Mouse (Mus musculus): ENCODE results near the gene Tcf19. TPM values are rescaled to one million over a fixed set of nuclear protein-coding genes. Genes with fewer than 3 reads are reported as not detected.
A peak's percentile ranks its signal among the peaks of the same experiment; 100 is the strongest.
"Not testable (repeated sequence)": the region's sequence is repeated elsewhere in the genome, so short reads cannot be mapped to it uniquely, and the experiment has no call there.

Tcf19 gene
- polyA plus RNA-seq, 1 experiment from 2014 or later, result 42.2 TPM

DNA sequence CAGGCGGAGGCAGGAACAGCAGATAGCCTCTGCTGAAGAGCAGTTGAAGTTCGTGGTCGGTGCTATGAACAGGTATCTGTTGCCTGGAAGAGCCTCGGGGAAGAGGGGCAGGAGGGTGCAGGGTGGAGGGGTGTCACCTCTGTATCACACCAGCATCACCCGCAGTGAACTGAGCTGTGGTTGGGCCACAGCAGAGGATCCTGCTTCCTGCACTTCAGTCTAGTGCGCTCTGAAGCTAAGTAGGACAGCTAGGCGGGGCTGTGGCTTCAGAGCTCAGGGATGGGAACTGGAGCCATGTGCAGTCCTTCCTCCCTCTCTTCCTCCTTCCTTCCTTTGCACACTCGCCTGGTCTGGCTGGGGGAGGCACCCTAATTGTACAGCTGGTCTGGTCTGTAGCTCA, 10.0 kb upstream of the Tcf19 start:
- 40% methylated on average over 8 of the region's 8 CpGs for WGBS (ENCODE audit: insufficient replicate concordance)
- peaks cover 84% of the 10 kb centered on the region for H3K36me3 ChIP-seq
- no peak overlapping the region for H3K27ac ChIP-seq
- H3K4me2 ChIP-seq, result no peak overlapping the region
- H3K4me3 ChIP-seq, result no peak overlapping the region
- no peaks in the 10 kb centered on the region for H3K4me1 ChIP-seq
- no peak overlapping the region for H3K9ac ChIP-seq
- ATAC-seq, result no peak
- H3K9me3 ChIP-seq (replicated peaks), result no peaks in the 10 kb centered on the region
- H3K27me3 ChIP-seq (replicated peaks), result no peaks in the 10 kb centered on the region

DNA sequence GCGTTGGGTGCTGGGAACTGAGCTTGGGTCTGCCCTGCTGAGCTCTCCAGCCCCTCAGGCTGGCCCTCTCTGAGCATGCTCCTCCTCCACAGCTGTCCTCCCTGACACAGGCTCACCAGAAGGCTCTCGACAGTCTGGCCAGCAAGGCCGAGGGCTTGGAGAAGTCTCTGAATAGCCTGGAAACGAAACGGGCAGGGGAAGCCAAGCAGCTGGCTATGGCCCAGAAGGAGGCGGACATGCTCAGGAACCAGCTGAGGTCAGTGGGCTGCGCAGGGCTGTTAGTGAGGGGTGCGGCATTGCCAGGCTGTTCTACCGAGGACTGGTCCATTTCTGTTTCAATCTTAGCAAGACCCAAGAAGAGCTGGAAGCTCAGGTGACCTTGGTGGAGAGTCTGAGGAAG, 7.7 kb upstream of the Tcf19 start:
- peaks cover 84% of the 10 kb centered on the region for H3K36me3 ChIP-seq
- 80% methylated on average over 9 of the region's 9 CpGs for WGBS (ENCODE audit: insufficient replicate concordance)
- ATAC-seq, result no peak

DNA sequence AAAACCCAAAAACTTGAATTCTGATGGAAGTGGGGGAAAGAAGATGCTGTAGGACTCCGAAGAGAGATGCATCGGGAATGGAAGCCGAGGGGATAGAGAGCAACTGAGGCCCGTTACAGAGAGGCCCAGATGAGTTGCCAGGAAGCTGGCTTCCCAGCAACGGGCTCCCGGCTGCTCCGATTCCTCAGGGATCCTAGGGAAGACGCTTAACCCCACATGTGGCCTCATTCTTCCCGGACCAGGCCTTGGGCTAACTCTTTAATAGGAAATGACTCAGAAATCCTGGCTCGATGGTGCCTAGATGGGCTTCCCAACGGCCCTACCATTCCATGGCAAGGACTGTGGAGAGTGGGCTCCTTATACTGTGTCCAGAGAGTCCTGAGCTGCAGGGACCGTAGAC, 902 bp upstream of the Tcf19 start:
- Histone ChIP-seq H3K27me3 (replicated peaks) (no peaks in the 10 kb centered on the region), H3K4me3 (peak overlapping the region; percentile 73), H3K9me3 (replicated peaks) (no peaks in the 10 kb centered on the region), H3K36me3 (peaks cover 50% of the 10 kb centered on the region), H3K9ac (peak overlapping the region; percentile 78), H3K27ac (peak overlapping the region; percentile 81), H3K4me2 (peak overlapping the region; percentile 90), H3K4me1 (peaks cover 37% of the 10 kb centered on the region)
- 16% methylated on average over 12 of the region's 12 CpGs for WGBS (ENCODE audit: insufficient replicate concordance)
- ATAC-seq, result no peak

More for the DNA sequence above, 7.7 kb upstream of the Tcf19 start:
- no peak overlapping the region for H3K4me3 ChIP-seq
- H3K27me3 ChIP-seq (replicated peaks), result no peaks in the 10 kb centered on the region
- no peak overlapping the region for H3K4me2 ChIP-seq
- no peaks in the 10 kb centered on the region for H3K9me3 ChIP-seq (replicated peaks)
- no peak overlapping the region for H3K27ac ChIP-seq
- H3K9ac ChIP-seq, result no peak overlapping the region
- no peaks in the 10 kb centered on the region for H3K4me1 ChIP-seq

DNA sequence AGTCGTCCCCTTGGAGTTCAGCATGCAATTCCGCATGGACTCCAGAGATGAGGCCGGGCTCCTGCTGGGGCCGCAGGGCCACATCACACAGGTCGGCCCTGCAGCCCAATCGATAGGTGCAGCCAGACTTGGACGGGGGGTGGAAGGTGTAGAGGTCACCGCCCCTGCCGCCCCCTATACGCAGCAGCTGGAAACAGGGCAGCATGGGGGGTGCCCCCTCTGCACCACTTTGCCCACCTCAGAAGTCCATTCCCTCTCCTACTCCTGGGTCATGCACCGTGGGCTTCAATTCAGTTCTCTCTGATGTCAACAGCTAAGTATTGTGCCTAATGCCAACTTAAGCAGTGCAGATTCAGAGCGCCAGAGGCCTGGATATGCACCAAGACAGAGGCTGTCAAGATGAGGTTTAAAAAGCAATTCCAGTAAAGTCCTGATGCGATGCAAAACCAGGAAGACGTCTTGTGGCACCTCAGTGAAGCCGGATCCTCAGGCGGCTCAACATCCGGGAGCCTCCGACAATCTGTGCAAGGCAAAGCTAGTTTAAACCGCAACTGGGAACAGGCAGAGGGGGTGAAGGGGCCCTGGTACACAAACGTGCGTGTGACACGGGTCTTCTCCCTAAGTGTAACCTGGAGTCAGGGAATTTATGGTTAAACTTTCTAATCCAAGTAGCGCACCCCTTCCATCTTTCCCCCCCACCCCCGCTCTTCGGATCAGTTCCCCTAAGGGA, 548 bp downstream of the Tcf19 start:
- Histone ChIP-seq H3K9ac (peak overlapping the region; percentile 79), H3K4me2 (peak overlapping the region; percentile 90), H3K9me3 (replicated peaks) (no peaks in the 10 kb centered on the region), H3K4me1 (peaks cover 37% of the 10 kb centered on the region), H3K36me3 (peaks cover 44% of the 10 kb centered on the region), H3K27ac (peak overlapping the region; percentile 18; the same call in 1 of the 2 replicates), H3K4me3 (peak overlapping the region; percentile 73), H3K27me3 (replicated peaks) (no peaks in the 10 kb centered on the region)
- no peak for ATAC-seq
- WGBS (ENCODE audit: insufficient replicate concordance), result 11% methylated on average over 25 of the region's 25 CpGs

DNA sequence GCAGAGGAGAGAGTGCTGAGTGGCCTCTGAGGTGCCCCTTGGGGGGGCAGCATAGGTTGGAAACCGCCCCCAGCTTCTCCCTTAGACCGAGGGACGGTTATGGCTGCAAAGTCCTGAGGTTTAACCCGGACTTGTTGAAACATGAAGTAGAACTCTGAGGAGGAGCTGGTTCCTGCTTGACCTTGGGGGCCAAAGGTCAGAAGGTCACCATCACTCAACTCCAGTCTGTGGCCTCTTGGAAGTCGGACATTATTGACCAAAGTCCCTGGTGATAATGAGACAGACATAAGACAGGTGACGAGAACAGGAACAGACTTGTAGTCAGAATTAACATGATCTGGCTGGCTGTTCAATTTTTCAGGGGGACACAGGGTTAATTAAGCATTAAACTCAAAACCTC, 1.9 kb downstream of the Tcf19 start:
- no peak overlapping the region for H3K27ac ChIP-seq

DNA sequence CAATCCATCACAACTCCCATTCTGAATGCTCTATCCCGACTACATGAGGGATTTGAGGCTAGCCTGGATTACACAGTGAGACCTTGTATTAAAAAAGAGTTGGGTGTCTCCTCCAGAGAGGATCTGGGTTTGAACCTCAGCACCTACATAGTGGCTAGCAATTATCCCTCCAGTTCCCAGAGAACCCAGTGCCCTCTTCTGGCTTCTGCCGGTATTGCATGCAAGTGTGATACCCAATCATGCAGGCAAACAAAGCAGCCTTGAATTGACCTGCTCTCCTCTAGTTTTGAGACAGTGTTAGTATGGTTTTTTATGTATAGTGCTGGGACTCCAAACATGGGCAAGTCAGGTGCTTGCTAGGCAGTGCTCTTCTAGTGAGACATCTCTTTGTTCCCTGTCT, 2.7 kb downstream of the Tcf19 start:
- Histone ChIP-seq H3K4me2 (peak overlapping the region; percentile 90), H3K9me3 (replicated peaks) (no peaks in the 10 kb centered on the region), H3K27ac (no peak overlapping the region), H3K4me1 (peaks cover 37% of the 10 kb centered on the region), H3K9ac (0 out of 2 replicates have a peak overlapping the region, but pooled peaks have one; percentile 79), H3K27me3 (replicated peaks) (peaks cover 13% of the 10 kb centered on the region), H3K4me3 (0 out of 2 replicates have a peak overlapping the region, but pooled peaks have one; percentile 73), H3K36me3 (peaks cover 34% of the 10 kb centered on the region)
- no peak for ATAC-seq
- 4% methylated on average over 2 of the region's 2 CpGs for WGBS (ENCODE audit: insufficient replicate concordance)

More for the DNA sequence above, 1.9 kb downstream of the Tcf19 start:
- Histone ChIP-seq H3K36me3 (peaks cover 36% of the 10 kb centered on the region), H3K9me3 (replicated peaks) (no peaks in the 10 kb centered on the region), H3K4me1 (peaks cover 37% of the 10 kb centered on the region), H3K27me3 (replicated peaks) (peaks cover 4% of the 10 kb centered on the region), H3K4me2 (peak overlapping the region; percentile 90), H3K4me3 (peak overlapping the region; percentile 73), H3K9ac (peak overlapping the region; percentile 79)
- 66% methylated on average over 6 of the region's 6 CpGs for WGBS (ENCODE audit: insufficient replicate concordance)
- ATAC-seq, result no peak

DNA sequence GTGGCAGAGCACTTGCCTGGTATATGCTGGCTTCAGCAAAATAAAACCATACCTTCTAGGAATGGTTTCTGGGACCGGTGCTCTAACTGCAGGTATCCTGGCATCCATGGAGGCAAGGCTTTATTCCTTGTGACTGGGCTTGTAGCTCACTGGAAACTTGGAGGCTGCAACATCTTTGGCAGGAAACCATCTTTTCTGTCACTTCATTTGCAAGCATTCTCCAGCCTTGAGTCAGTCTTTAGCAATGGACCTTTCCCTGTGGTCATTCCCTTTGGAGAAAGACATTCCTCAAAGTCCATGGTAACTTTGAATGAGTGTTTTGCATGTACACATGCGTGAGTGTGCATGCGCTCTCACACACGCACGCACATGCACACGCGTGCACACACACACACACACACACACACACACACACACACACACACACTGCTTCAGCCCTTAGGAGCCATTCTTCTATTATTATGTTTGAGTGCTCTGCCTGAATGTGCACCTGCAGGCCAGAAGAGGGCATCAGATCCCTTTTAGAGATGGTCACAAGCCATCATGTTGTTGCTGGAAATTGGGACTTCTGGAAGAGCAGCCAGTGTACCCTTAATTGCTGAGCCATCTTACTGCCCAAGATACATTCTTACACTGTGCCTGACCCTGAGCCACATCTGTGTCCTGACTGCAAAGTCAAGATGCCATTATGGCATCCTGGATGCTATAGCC, 3.6 kb downstream of the Tcf19 start:
- Histone ChIP-seq H3K36me3 (peaks cover 34% of the 10 kb centered on the region), H3K4me1 (peaks cover 30% of the 10 kb centered on the region), H3K27me3 (replicated peaks) (peaks cover 21% of the 10 kb centered on the region), H3K9ac (no peak overlapping the region), H3K4me3 (no peak overlapping the region), H3K9me3 (replicated peaks) (no peaks in the 10 kb centered on the region), H3K27ac (no peak overlapping the region), H3K4me2 (no peak overlapping the region)
- no peak for ATAC-seq
- 83% methylated on average over 7 of the region's 7 CpGs for WGBS (ENCODE audit: insufficient replicate concordance)

DNA sequence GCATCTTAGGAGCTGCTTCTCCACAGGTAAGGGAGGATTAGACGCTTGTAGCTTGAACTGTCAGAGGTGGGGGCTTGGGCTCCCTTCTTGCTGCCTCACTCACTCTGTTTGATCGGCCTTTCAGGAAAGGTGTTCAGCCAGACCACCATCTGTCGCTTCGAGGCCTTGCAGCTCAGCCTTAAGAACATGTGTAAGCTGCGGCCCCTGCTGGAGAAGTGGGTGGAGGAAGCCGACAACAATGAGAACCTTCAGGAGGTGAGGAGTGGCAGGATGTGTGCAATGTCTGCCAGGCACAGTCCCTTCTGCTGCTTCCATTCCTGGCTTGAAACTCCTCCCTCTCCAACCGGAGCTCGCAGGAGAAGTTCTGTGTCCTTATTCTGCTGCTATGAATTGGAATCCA, 7.3 kb downstream of the Tcf19 start:
- peaks cover 59% of the 10 kb centered on the region for H3K27me3 ChIP-seq (replicated peaks)
- H3K36me3 ChIP-seq, result peaks cover 23% of the 10 kb centered on the region
- no peak for ATAC-seq
- no peak overlapping the region for H3K4me3 ChIP-seq
- H3K27ac ChIP-seq, result no peak overlapping the region
- H3K9me3 ChIP-seq (replicated peaks), result no peaks in the 10 kb centered on the region
- no peak overlapping the region for H3K4me2 ChIP-seq
- no peak overlapping the region for H3K9ac ChIP-seq
- 18% methylated on average over 8 of the region's 8 CpGs for WGBS (ENCODE audit: insufficient replicate concordance)
- H3K4me1 ChIP-seq, result peaks cover 3% of the 10 kb centered on the region; the same call in 1 of the 2 replicates

DNA sequence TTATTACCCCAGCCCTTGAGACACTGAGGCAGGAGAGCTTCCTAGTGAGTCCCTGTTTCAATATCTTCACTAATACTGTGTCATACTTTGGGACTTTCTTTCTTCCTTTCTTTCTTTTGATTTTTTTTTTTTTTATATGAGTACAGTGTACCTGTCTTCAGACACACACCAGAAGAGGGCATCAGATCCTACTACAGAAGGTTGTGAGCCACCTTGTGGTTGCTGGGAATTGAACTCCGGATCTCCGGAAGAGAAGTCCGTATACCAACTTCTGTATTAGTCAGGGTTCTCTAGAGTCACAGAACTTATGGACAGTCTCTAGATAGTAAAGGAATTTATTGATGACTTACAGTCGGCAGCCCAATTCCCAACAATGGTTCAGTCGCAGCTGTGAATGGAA, 8.3 kb downstream of the Tcf19 start:
- H3K4me3 ChIP-seq; ATAC-seq; H3K4me2 ChIP-seq; H3K27ac ChIP-seq; H3K9me3 ChIP-seq (replicated peaks); H3K9ac ChIP-seq; H3K4me1 ChIP-seq: not testable (repeated sequence)
- Histone ChIP-seq H3K27me3 (replicated peaks) (peaks cover 68% of the 10 kb centered on the region), H3K36me3 (peaks cover 13% of the 10 kb centered on the region)
- 34% methylated on average over 5 of the region's 5 CpGs for WGBS (ENCODE audit: insufficient replicate concordance)

DNA sequence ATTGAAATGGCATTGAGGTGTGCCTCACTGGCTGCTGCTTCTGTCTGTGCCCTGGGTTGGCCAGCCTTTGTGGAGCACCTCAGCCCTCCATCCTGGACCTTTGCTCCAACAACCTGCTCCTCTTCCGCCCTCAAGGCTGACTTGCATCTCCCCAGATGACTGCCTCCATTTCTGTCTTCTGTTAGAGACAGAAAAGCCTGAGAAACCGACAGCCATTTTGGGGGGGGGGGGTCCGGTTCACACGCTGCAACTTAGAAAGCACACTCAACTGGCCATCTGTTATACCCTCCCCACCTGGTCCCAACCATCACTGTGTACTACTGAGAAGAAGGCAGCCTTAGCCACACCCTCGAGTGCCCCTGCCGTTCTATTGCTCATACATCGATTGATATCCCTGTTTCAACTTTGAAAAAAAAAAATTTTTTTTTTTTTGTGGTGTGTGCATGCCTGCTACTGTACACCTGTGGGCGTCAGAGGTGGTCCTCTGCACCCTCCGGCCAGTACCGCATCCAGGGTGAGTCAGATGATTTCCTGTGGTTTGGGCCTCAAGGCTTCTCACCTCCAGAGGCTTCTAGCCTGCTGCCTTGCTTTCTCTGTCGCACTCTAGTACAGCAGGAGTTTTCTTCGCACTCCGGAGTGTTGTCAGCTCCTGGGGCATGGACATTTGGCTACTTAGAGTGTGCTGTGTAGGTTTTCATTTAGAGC, 8.9 kb downstream of the Tcf19 start:
- H3K9me3 ChIP-seq (replicated peaks), result no peaks in the 10 kb centered on the region
- H3K4me2 ChIP-seq, result no peak overlapping the region
- H3K36me3 ChIP-seq, result peaks cover 7% of the 10 kb centered on the region
- 15% methylated on average over 13 of the region's 13 CpGs for WGBS (ENCODE audit: insufficient replicate concordance)
- H3K27ac ChIP-seq, result no peak overlapping the region
- no peak overlapping the region for H3K4me3 ChIP-seq
- ATAC-seq, result no peak
- peaks cover 70% of the 10 kb centered on the region for H3K27me3 ChIP-seq (replicated peaks)
- H3K9ac ChIP-seq, result no peak overlapping the region
- H3K4me1 ChIP-seq, result no peaks in the 10 kb centered on the region

DNA sequence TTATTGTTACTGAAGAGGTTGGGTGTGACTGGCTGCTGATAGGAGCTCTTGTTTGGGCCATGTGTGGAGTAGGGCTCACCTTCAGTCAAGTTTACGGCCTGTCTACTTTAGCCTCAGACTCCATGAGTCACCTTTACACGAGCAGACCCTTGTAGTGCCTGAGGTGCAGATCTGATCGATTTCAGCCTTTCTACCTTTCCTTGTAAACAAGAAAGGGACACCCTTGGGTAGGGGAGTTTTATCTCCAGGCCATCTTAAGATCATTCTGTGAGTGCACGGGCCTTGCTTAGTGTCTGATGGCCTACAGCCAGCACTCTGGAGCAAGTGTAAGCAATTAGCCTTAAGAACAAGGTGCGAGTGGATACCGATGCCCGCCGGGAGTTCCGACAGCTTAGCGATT, 9.7 kb downstream of the Tcf19 start:
- H3K27me3 ChIP-seq (replicated peaks), result peaks cover 77% of the 10 kb centered on the region
- no peak for ATAC-seq
- no peak overlapping the region for H3K4me2 ChIP-seq
- 18% methylated on average over 10 of the region's 10 CpGs for WGBS (ENCODE audit: insufficient replicate concordance)
- H3K9ac ChIP-seq, result no peak overlapping the region
- H3K27ac ChIP-seq, result no peak overlapping the region
- H3K4me1 ChIP-seq, result no peaks in the 10 kb centered on the region
- no peaks in the 10 kb centered on the region for H3K36me3 ChIP-seq
- H3K4me3 ChIP-seq, result no peak overlapping the region
- no peaks in the 10 kb centered on the region for H3K9me3 ChIP-seq (replicated peaks)

DNA sequence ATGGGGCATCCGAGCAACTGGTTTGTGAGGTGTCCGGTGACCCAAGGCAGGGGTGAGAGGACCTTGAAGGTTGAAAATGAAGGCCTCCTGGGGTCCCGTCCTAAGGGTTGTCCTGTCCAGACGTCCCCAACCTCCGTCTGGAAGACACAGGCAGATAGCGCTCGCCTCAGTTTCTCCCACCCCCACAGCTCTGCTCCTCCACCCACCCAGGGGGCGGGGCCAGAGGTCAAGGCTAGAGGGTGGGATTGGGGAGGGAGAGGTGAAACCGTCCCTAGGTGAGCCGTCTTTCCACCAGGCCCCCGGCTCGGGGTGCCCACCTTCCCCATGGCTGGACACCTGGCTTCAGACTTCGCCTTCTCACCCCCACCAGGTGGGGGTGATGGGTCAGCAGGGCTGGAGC, 10.8 kb downstream of the Tcf19 start, which contains the start of gene Pou5f1:
Pou5f1 (plus strand) TSS at position 243 of the 400 bp plus-strand sequence.
- ATAC-seq, result no peak
- Histone ChIP-seq H3K27me3 (replicated peaks) (peaks cover 80% of the 10 kb centered on the region), H3K4me2 (no peak within 1 kb of the TSS), H3K4me3 (no peak within 1 kb of the TSS), H3K27ac (no peak within 1 kb of the TSS), H3K4me1 (no peaks in the 10 kb centered on the region), H3K36me3 (no peaks in the 10 kb centered on the region), H3K9ac (0 out of 2 replicates have a peak within 1 kb of the TSS, but pooled peaks have one; percentile 18), H3K9me3 (replicated peaks) (no peaks in the 10 kb centered on the region)
- WGBS (ENCODE audit: insufficient replicate concordance), result 34% methylated on average over 13 of the region's 13 CpGs
